Mouse (Mus musculus) embryonic fibroblast, embryonic 13.5 days (primary cell): ENCODE data around the gene C1qa. TPM values are rescaled to one million over a fixed set of nuclear protein-coding genes. Genes with fewer than 3 reads are reported as not detected.
A peak's percentile ranks its signal among the peaks of the same experiment; 100 is the strongest.

ENCODE experiments used
- H3K27ac ChIP-seq: 2 replicates; pipeline ENCODE4 v1.5.1; 2012; ENCODE audit warnings: low read length, control low read depth, inconsistent platforms; ENCODE audit not compliant: insufficient read depth
- H3K4me1 ChIP-seq: 2 replicates; pipeline ENCODE4 v1.6.1; 2011; ENCODE audit warnings: low read length; ENCODE audit not compliant: control insufficient read depth, insufficient read depth
- H3K4me3 ChIP-seq: 2 replicates; pipeline ENCODE4 v1.5.1; 2011; ENCODE audit warnings: mild to moderate bottlenecking, control low read depth, low read length; ENCODE audit not compliant: insufficient read depth
- CTCF ChIP-seq: IDR thresholded peaks from 2 replicates; pipeline ENCODE4 v1.5.1; 2011; ENCODE audit warnings: mild to moderate bottlenecking, control low read depth, low read length, moderate library complexity, borderline replicate concordance; ENCODE audit not compliant: insufficient read depth
- POLR2A ChIP-seq: IDR thresholded peaks from 2 replicates; pipeline ENCODE4 v1.6.1; 2011; ENCODE audit warnings: low read depth, mild to moderate bottlenecking, control low read depth, low read length, moderate library complexity
- polyA plus RNA-seq: library from polyadenylated mRNA; stranded (reverse); fragments of >200 nt; gene quantifications from 2 replicates; pipeline ENCODE4 v1.2.4, GENCODE M21; 2011; ENCODE audit warnings: low read depth; ENCODE audit not compliant: missing spikeins, insufficient read length

C1qa gene
- polyA plus RNA-seq, 1 experiment, result 8.9 TPM

DNA sequence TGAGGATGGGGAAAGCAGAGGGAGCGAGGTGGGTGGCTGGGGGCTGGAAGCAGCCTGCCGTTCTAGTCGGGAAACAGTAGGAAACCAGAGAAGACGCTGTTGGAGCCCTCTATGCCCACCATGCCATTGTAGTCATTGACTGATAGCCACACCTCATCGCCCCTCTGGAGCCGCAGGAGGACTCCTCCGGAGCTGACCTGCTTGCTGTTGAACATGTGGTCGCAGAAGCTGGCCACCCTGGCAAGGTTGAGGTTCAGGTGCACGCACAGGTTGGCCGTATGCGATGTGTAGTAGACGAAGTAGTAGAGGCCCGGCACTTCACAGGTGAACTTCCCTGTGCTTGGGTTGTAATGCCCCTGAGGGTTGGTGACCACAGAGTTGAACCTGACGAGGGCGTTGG lies 8.6 kb downstream of the C1qa start:
- Histone ChIP-seq H3K27ac (no peak overlapping the region), H3K4me3 (no peak overlapping the region), H3K4me1 (no peaks in the 10 kb centered on the region)
- TF ChIP-seq POLR2A, result no peak
- no peak for TF ChIP-seq CTCF

DNA sequence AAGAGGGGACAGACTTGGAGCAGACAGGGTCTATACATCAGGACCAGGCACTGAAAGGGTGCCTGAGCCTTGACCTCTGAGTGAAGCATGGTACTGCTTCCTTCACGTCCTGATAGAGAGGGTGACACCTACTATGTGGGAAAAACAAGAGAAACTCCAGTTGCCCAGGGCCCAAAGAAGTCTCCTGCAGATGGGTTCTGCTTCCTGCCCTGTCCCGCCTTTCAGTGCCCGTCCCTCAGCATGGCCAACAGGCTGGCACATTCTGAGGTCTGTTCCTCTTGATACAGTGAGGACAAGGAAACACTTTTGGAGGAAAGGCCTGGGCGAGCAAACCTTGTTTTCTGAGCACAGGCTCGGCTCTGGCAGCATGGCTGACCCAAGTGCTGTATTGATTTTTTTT lies 10.9 kb downstream of the C1qa start:
- TF ChIP-seq POLR2A, result no peak
- no peak overlapping the region for H3K4me3 ChIP-seq
- H3K27ac ChIP-seq, result no peak overlapping the region
- H3K4me1 ChIP-seq, result no peaks in the 10 kb centered on the region

DNA sequence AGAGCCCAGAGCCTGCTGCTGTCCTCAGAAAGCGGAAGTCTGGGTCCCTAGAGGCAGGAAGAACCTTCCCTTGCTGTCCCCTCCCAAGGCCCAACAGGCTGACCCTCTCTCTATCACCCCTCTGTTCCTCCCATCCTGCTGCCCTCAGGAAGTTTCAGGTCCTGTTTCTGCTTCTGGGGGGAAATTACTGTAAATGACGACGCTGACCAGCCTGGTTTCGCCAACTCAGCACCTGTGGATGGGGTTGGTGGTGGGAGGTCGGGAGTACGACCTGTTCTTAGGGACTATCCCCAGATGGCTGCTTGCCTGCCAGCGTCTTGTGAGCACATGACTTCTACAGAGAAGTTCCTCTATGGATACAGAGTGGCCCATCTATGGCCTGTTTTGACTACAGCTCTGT lies 12.5 kb downstream of the C1qa start, which contains the start of gene C1qb:
Gene C1qb (minus strand): TSS at position 87 of the 400 bp plus-strand sequence.
- no peak within 1 kb of the TSS for H3K4me3 ChIP-seq
- no peak within 1 kb of the TSS for H3K27ac ChIP-seq
- TF ChIP-seq POLR2A, result no peak
- TF ChIP-seq CTCF, result no peak
- no peaks in the 10 kb centered on the region for H3K4me1 ChIP-seq

DNA sequence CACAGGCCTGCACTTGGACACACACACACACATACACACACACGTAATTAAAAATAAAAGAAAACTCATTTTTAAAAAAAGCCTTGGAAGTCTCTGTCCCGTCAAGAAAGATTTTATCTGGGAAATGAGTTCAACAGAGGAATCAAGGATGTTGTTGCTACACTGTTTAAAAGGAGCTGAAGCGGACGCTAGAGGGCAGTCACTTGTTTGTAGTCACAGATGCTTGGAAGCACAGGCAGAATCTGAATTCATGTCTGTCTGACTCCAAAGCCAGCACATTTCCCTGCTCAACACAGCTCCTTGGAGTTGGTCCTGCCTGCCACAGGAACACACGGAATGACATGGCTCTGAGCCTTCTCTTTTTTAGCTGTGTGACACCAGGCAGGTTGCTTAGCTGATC lies 20.0 kb downstream of the C1qa start:
- Histone ChIP-seq H3K4me3 (no peak overlapping the region), H3K4me1 (no peaks in the 10 kb centered on the region), H3K27ac (no peak overlapping the region)
- TF ChIP-seq POLR2A (no peak), CTCF (no peak)

DNA sequence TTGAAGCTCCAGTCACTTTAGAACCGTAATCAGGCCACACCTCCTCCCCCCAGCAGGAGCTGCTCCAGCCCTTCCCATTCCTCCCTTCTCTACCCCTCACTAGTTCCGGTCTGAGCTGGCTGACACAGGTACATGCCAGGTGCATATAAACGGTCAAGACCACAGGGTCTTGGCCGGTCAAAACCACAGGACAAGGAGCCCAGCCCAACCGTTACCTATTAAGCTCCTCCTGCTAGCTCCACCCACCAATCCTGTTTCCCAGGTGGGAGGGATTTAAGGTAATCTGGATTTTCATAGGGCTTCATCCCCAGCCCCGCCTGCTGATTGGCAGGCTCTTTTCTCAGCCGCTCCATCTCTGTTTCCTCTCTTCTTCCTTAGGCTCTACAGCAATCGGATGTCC lies 20.4 kb downstream of the C1qa start:
- Histone ChIP-seq H3K4me1 (no peaks in the 10 kb centered on the region), H3K4me3 (no peak overlapping the region), H3K27ac (no peak overlapping the region)
- no peak for TF ChIP-seq POLR2A
- no peak for TF ChIP-seq CTCF

DNA sequence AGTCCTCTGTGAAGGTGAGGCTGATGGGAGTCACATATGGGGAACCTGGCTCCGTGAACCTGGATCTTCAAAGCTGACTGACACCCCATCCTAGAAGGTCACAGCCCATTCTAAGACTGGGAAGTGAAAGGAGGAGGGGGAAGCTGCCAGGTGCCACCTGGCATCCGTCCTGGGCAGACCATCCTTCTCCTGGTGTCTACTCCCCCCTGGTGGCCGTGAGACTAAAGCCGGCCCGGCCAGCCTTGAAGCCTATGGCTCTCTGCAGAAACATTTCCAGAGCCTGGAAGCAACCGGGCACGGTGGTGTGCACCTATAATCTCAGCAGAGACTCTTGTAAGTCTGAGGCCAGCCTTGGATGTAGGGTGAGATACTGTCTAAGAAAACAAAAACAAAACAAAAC lies 21.6 kb downstream of the C1qa start:
- no peak for TF ChIP-seq POLR2A
- TF ChIP-seq CTCF, result peak; percentile 68
- Histone ChIP-seq H3K27ac (no peak overlapping the region), H3K4me1 (no peaks in the 10 kb centered on the region), H3K4me3 (no peak overlapping the region)

DNA sequence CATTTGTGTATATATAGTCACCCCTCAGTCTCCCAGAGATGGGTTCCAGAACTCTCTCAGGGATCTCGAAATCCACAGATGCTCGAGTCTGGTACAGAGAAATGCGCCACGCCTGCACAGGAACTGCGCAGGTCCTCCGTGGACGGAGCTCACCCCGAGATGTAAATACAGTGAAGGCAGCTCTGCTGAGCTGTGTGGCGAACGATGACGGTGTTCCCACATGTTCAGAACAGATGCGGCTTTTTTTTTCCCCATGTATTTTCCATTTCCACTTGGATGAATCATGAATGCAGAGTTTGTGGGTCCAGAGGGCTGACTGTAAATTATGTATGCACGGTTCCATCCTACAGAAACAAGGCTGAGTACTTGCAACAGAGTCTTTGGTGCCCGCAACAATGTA lies 23.6 kb downstream of the C1qa start:
- TF ChIP-seq CTCF, result no peak
- TF ChIP-seq POLR2A, result no peak
- Histone ChIP-seq H3K4me3 (no peak overlapping the region), H3K4me1 (no peaks in the 10 kb centered on the region), H3K27ac (no peak overlapping the region)

DNA sequence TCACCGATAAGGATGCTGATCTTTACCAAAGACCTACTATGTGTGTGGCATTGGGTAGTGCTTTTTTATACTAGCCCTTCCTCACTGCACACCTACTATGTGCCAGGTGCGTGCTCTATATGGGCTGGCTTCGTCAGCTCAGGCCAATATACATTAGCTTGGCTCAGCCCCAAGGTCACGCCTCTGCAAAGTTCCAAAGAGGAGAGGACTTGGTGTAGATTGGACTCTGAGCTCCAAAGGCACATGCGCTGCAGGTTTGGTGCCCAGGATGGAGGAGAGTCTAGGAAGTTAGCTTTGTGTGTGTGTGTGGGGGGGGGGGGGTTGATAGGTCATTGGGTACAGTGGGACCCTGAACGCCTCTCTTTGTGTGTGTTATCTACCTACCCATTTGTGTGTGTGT lies 30.2 kb downstream of the C1qa start:
- Histone ChIP-seq H3K4me1 (no peaks in the 10 kb centered on the region), H3K4me3 (no peak overlapping the region), H3K27ac (no peak overlapping the region)
- TF ChIP-seq POLR2A, result no peak

DNA sequence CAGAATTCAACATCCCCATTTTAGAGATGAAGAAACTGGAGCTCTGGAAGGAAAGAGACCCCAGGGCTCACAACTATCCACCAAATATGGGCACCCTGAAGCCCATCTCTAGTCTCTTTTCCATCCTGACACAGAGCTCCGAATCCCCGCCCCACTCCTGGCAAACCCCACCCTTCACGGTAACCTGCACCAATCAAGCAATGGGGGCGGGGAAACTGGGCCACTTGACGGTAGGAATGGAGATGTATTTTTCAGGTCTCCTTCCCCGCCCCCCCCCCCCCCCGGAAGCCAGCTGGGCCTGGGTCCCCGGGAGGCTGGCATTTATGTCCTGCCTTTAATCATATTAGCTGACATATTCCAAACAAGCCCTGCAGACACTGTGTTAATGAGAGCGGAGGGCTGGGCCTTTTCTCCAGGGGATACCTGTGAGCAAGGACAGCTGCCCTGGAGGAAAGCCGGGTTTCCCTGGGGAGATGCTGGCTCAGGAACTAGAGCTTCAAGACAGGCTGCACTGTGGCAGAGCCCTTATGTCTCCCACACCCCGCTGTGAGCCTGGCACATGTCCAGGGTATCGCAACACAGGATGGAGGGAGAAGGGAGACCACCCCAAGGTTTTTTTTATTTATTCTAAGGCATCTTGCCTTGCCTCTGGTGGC lies 30.8 kb downstream of the C1qa start:
- Histone ChIP-seq H3K27ac (no peak overlapping the region), H3K4me3 (no peak overlapping the region), H3K4me1 (no peaks in the 10 kb centered on the region)
- TF ChIP-seq POLR2A, result no peak
- TF ChIP-seq CTCF, result no peak

DNA sequence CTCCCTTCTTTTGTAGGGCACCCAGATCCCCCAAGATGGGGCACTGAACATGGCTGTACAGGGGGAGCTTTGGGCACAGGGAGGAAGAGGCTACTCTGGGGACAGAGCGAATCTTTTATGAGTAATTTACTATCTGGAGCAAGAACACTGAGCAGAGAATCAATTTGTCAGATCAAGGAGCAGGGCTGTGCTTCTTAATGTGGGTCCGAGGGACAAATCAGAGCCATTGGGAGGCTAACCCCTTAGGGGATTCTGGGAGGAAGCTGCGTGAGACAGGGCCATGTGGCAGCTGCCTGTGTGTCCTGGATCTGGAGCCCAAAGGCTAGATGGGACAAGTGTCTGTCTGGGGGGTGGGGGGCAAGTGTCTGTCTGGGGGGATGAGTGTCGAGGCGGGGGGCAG lies 33.1 kb downstream of the C1qa start:
- TF ChIP-seq POLR2A (no peak), CTCF (no peak)
- Histone ChIP-seq H3K4me1 (no peaks in the 10 kb centered on the region), H3K4me3 (no peak overlapping the region), H3K27ac (no peak overlapping the region)

DNA sequence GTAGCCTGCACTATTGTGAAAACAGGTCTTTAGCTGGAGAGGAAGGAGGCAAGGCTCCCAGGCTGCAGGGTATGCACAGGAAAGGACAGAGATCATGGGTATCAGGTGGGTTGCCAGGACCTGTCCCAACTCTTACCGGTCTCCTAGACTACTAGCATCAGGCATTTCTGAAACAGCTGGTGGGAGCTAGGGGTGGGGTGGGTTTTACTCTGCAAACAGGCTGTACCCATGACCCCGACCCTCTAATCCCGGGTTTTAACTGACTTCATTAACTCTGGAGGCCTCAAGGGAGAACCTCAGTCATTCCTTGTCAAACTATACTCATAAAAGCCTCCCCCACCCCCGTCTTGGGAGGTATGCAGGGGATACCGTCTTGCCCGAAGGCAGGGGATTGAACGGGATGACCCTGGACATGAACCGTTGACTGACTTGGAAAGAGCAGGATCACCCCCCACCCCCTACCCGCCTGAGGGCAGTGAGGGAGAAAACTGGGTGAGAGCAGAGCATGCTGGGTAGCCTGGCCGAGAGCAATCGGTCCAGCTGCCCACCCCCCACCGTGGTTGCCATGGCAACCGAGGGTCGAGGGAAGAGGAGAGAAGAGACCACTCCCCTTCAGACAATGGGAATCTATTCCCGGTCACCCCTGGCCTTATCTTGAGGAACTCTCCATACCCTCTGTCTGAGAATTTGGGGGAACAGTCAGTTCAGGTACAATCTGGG lies 33.7 kb downstream of the C1qa start:
- TF ChIP-seq CTCF (no peak), POLR2A (no peak)
- Histone ChIP-seq H3K4me3 (no peak overlapping the region), H3K4me1 (no peaks in the 10 kb centered on the region), H3K27ac (no peak overlapping the region)
